Mouse (Mus musculus): ENCODE measurements around the gene Gm20425.
"Not testable (repeated sequence)": the region's sequence is repeated elsewhere in the genome, so short reads cannot be mapped to it uniquely, and the experiment has no call there.

DNA sequence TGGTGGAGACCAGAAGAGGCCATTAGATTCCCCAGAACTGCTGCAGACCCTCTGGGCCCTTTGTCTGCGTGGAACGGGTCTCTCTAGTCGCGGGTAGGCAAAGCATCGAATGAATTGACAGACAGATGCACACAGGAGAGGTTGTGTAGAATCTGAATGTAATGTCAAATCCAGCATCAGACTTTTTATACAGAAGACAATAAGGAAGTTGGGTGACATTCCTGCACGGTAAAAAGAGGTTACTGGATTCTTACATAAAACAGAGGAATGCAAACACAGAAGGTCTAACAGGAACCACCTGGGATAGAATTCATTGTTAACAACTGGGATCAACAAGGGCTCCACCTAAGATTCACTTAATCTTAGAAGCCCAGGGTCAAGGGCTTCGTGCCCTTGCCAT is 74.9 kb downstream of the Gm20425 start:
- not testable (repeated sequence) for TF ChIP-seq TAL1, GATA1 (IDR thresholded peaks at IDR 0.05; ENCODE audit: low read length)
